16 mouse cellular contexts compared by ENCODE assay signal in genomic region chr19:9143230-9143629, GRCm38 (mm10). TPM values are rescaled to one million over a fixed set of nuclear protein-coding genes. Genes with fewer than 3 reads are reported as not detected.
DNase-seq lines count a peak whose midpoint lies in the region; ATAC-seq lines count a peak whose summit lies in the region.
"Had no signal": no experiment of that assay in that cellular context is flagged by ENCODE, and none has a peak within 500 bp of the region (broad histone marks: within the 10 kb centered on the region; RNA-seq: fewer than 3 reads in every experiment).

No protein-coding gene starts in this region.

- no peak for DNase-seq in frontal cortex, adult 2 months (ENCODE audit: extremely low spot score in 1 of 2, low spot score in 1 of 2)
- peak; percentile 21 for DNase-seq in brain, adult 2 months (ENCODE audit: low read depth, low spot score)
- DNase-seq in midbrain, embryonic 14.5 days = no peak
- DNase-seq in kidney, postnatal 14 days = no peak
- no peak for DNase-seq in thymus, postnatal 36 days
- DNase-seq in left cerebral cortex, adult 8-10 months (ENCODE audit: low spot score in 2 of 2) = no peak
- DNase-seq: cerebellum, postnatal 10 days; gastrocnemius, postnatal 25 days; kidney, adult 8-10 months; lung, postnatal 14 days had no signal

- no peaks in the 10 kb centered on the region for H3K27me3 ChIP-seq in forebrain, embryonic 15.5 days
- no peaks in the 10 kb centered on the region for H3K27me3 ChIP-seq in midbrain, embryonic 14.5 days (ENCODE audit: control insufficient read depth, insufficient read depth, low read length)

- peak overlapping the region; percentile 64 for H3K27ac ChIP-seq in forebrain, embryonic 15.5 days (replicated peaks)
- 0 out of 2 replicates have a peak overlapping the region, but pooled peaks have one; percentile 38 for H3K27ac ChIP-seq in midbrain, embryonic 14.5 days (replicated peaks; ENCODE audit: low read depth, low read length)
- H3K27ac ChIP-seq: liver, embryonic 14.5 days had no signal

- no peaks in the 10 kb centered on the region for H3K9me3 ChIP-seq in forebrain, embryonic 15.5 days
- H3K9me3 ChIP-seq in midbrain, embryonic 14.5 days (ENCODE audit: control insufficient read depth, low read length) = no peaks in the 10 kb centered on the region

- no peak overlapping the region for H3K4me3 ChIP-seq in forebrain, embryonic 15.5 days
- no peak overlapping the region for H3K4me3 ChIP-seq in midbrain, embryonic 14.5 days (replicated peaks; ENCODE audit: low read depth, low read length)

- no peak overlapping the region for H3K4me2 ChIP-seq in forebrain, embryonic 15.5 days (replicated peaks)
- no peak overlapping the region for H3K4me2 ChIP-seq in midbrain, embryonic 14.5 days (ENCODE audit: low read length)
- H3K4me2 ChIP-seq: heart, embryonic 11.5 days had no signal

- 50% methylated on average over 2 of the region's 2 CpGs for WGBS in forebrain, embryonic 15.5 days
- WGBS in midbrain, embryonic 14.5 days = 84% methylated on average over 2 of the region's 2 CpGs

- no peak overlapping the region for H3K9ac ChIP-seq in forebrain, embryonic 15.5 days (replicated peaks)
- H3K9ac ChIP-seq in midbrain, embryonic 14.5 days (replicated peaks; ENCODE audit: low read length) = no peak overlapping the region
- H3K9ac ChIP-seq: liver, embryonic 14.5 days had no signal

- ATAC-seq in frontal cortex, adult (ENCODE audit: low TSS enrichment) = peak; percentile 55; the same call in 1 of the 2 replicates
- ATAC-seq in forebrain, embryonic 15.5 days (replicated peaks) = peak; percentile 63
- no peak for ATAC-seq in midbrain, embryonic 14.5 days (ENCODE audit: low FRiP score, low TSS enrichment)
- ATAC-seq: Patski had no signal

- H3K4me1 ChIP-seq in forebrain, embryonic 15.5 days = no peaks in the 10 kb centered on the region
- no peaks in the 10 kb centered on the region for H3K4me1 ChIP-seq in midbrain, embryonic 14.5 days (ENCODE audit: control insufficient read depth, insufficient read depth, low read length)

- no peaks in the 10 kb centered on the region for H3K36me3 ChIP-seq in forebrain, embryonic 15.5 days
- no peaks in the 10 kb centered on the region for H3K36me3 ChIP-seq in midbrain, embryonic 14.5 days (ENCODE audit: control insufficient read depth, insufficient read depth, low read length)

RNA-seq across cellular contexts. Expression of gene Asrgl1, which starts 7.8 kb away (rescaled TPM):
- 83.1 and 90.4 TPM in 2 replicates for polyA plus RNA-seq in frontal cortex, adult 2 months (2012; rRNA removed)
- polyA plus RNA-seq in forebrain, embryonic 15.5 days (2015; fragmentation: Nextera tagmentation; extraction: Ambion mirVana) = 32.0 and 33.5 TPM in 2 replicates
- polyA plus RNA-seq in midbrain, embryonic 14.5 days (2014; fragmentation: Nextera tagmentation; extraction: Ambion mirVana) = 15.0 and 17.5 TPM in 2 replicates
- 100 to 1,000 TPM; 131 to 150 (median 138) TPM for total RNA-seq in left cerebral cortex, adult 8-10 months (2022)

RNA-seq across cellular contexts. Expression of gene Scgb1a1, which starts 55.5 kb away (rescaled TPM):
- polyA plus RNA-seq in frontal cortex, adult 2 months (2012; rRNA removed) = 0.42 and 0.44 TPM in 2 replicates
- not detected in 2 replicates for polyA plus RNA-seq in forebrain, embryonic 15.5 days (2015; fragmentation: Nextera tagmentation; extraction: Ambion mirVana)
- not detected in 2 replicates for polyA plus RNA-seq in midbrain, embryonic 14.5 days (2014; fragmentation: Nextera tagmentation; extraction: Ambion mirVana)
- total RNA-seq in left cerebral cortex, adult 8-10 months (2022) = not detected
- total RNA-seq: gastrocnemius, postnatal 25 days had no signal
- polyA plus RNA-seq: heart, embryonic 11.5 days; liver, embryonic 14.5 days; Patski; stomach, embryonic 14.5 days had no signal
